Mouse (Mus musculus): ENCODE results near the gene Tmem259.

- TF ChIP-seq CTCF (IDR thresholded peaks at IDR 0.05; ENCODE audit: low read depth, low read length) (no peak), POLR2A (IDR thresholded peaks at IDR 0.05; ENCODE audit: extremely low read depth, insufficient read depth, low read length) (no peak)
These were observed 41.3 kb upstream of the Tmem259 start for GRCm38 (mm10) chr10:80025463-80025862.
